Mouse (Mus musculus): ENCODE data around the gene Cct8. TPM values are rescaled to one million over a fixed set of nuclear protein-coding genes. Genes with fewer than 3 reads are reported as not detected.

Gene Cct8
- polyA plus RNA-seq, 1 experiment, result 133 TPM

DNA sequence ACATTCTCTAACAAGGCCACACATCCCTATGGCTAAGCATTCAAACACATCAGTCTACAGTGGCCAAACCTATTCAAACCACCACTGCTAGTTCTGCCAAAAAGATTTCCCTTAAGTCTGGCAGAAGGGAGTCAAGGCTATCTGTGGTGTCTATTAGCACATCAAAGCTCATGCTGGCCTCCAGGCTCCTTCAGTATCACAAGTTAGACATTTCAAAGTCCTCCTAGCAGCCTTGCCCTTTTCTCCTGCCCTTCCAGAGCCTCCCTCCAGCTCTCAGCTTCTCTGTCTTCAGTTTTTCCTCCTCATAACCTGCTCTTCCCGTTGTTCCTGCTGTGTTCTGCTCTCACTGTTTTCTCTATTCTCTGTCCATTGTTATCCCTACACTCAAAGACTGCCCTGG lies 51.6 kb downstream of the Cct8 start:
- Histone ChIP-seq H3K4me3 (no peak overlapping the region), H3K27me3 (ENCODE audit: control insufficient read depth, insufficient read depth, insufficient read length) (no peaks in the 10 kb centered on the region), H3K4me2 (ENCODE audit: low read depth) (no peak overlapping the region), H3K36me3 (ENCODE audit: control insufficient read depth, insufficient read depth) (no peaks in the 10 kb centered on the region), H3K79me2 (ENCODE audit: control insufficient read depth, insufficient read depth) (no peaks in the 10 kb centered on the region), H3ac (ENCODE audit: control insufficient read depth, insufficient read length) (no peak overlapping the region)
- TF ChIP-seq E2F4 (IDR thresholded peaks at IDR 0.05; ENCODE audit: insufficient read depth) (no peak), MYOD1 (IDR thresholded peaks at IDR 0.05; ENCODE audit: control insufficient read depth in 1 of 3, insufficient read length in 2 of 3, low read depth in 2 of 3) (no peak), MAX (IDR thresholded peaks at IDR 0.05; ENCODE audit: low read depth) (no peak), MYOG (IDR thresholded peaks at IDR 0.05; ENCODE audit: control insufficient read depth in 1 of 3, insufficient read depth in 1 of 3, insufficient read length in 2 of 3, low read depth in 2 of 3) (no peak), CEBPB (IDR thresholded peaks at IDR 0.05; ENCODE audit: insufficient read depth, poor library complexity, severe bottlenecking) (no peak), SRF (IDR thresholded peaks at IDR 0.05; ENCODE audit: control insufficient read depth, insufficient read length, low read depth) (no peak), REST (IDR thresholded peaks at IDR 0.05; ENCODE audit: insufficient read depth, insufficient read length) (no peak), TCF3 (IDR thresholded peaks at IDR 0.05; ENCODE audit: insufficient read length, low read depth) (no peak)

DNA sequence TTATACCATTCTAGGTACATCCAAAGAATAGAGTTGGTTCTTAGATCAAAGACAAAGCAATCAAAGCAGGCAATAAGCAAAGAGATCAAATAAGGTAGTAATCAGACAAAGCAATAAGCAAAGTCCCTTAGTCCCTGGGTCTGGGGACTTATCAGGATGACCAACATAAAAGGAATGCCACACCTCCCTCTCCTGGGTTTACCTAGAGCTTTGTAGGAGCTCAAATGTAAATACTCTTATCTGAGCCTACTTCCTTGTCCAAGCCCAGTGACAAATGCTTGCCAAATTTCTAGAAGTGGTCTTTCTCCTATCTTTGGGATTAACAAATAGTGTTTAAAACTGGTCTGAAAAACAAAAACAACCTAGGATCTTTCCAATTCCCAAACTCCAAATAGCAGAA lies 52.4 kb downstream of the Cct8 start:
- no peak overlapping the region for H3K4me3 ChIP-seq
- TF ChIP-seq TCF12 (IDR thresholded peaks at IDR 0.05; ENCODE audit: insufficient read depth, poor library complexity, severe bottlenecking) (no peak), POLR2AphosphoS2 (IDR thresholded peaks at IDR 0.05; ENCODE audit: insufficient read length, low read depth) (no peak), CEBPB (IDR thresholded peaks at IDR 0.05; ENCODE audit: insufficient read depth, poor library complexity, severe bottlenecking) (no peak), MYOG (IDR thresholded peaks at IDR 0.05; ENCODE audit: control insufficient read depth in 1 of 3, insufficient read depth in 1 of 3, insufficient read length in 2 of 3, low read depth in 2 of 3) (no peak), SRF (IDR thresholded peaks at IDR 0.05; ENCODE audit: control insufficient read depth, insufficient read length, low read depth) (no peak), MAX (IDR thresholded peaks at IDR 0.05; ENCODE audit: low read depth) (no peak), POLR2A (IDR thresholded peaks at IDR 0.05; ENCODE audit: insufficient read length, low read depth) (no peak), E2F4 (IDR thresholded peaks at IDR 0.05; ENCODE audit: insufficient read depth) (no peak), MYOD1 (IDR thresholded peaks at IDR 0.05; ENCODE audit: control insufficient read depth in 1 of 3, insufficient read length in 2 of 3, low read depth in 2 of 3) (no peak), USF1 (IDR thresholded peaks at IDR 0.05; ENCODE audit: low read depth) (no peak), REST (IDR thresholded peaks at IDR 0.05; ENCODE audit: insufficient read depth, insufficient read length) (no peak), TCF3 (IDR thresholded peaks at IDR 0.05; ENCODE audit: insufficient read length, low read depth) (no peak)

DNA sequence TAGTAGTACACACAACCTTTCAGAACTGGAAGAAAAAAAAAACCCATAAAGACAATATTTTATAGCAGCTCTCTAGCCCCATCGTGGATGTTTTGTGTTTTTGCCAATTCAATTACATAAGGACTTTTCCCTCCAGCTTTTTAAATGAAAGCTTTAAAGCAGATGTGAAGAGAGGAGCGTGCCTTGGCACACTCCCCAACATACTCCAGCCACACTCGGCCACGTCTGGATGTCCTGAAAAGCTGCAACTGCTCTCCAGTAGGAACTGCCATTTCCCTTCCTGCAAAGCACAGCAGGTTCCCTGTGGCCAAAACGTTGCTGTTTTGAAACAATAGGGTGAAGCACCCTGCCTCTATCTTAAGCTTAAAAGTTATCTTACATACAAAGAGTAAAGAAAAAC lies 53.4 kb downstream of the Cct8 start:
- no peaks in the 10 kb centered on the region for H3K27me3 ChIP-seq (ENCODE audit: control insufficient read depth, insufficient read depth, insufficient read length)
- TF ChIP-seq MYOG (IDR thresholded peaks at IDR 0.05; ENCODE audit: control insufficient read depth in 1 of 3, insufficient read depth in 1 of 3, insufficient read length in 2 of 3, low read depth in 2 of 3), result no peak
- no peak for TF ChIP-seq POLR2A (IDR thresholded peaks at IDR 0.05; ENCODE audit: insufficient read length, low read depth)
- TF ChIP-seq MAX (IDR thresholded peaks at IDR 0.05; ENCODE audit: low read depth), result no peak
- no peak for TF ChIP-seq E2F4 (IDR thresholded peaks at IDR 0.05; ENCODE audit: insufficient read depth)
- no peak for TF ChIP-seq TCF12 (IDR thresholded peaks at IDR 0.05; ENCODE audit: insufficient read depth, poor library complexity, severe bottlenecking)
- TF ChIP-seq POLR2AphosphoS2 (IDR thresholded peaks at IDR 0.05; ENCODE audit: insufficient read length, low read depth), result no peak
- no peak for TF ChIP-seq REST (IDR thresholded peaks at IDR 0.05; ENCODE audit: insufficient read depth, insufficient read length)
- TF ChIP-seq TCF3 (IDR thresholded peaks at IDR 0.05; ENCODE audit: insufficient read length, low read depth), result no peak
- TF ChIP-seq MYOD1 (IDR thresholded peaks at IDR 0.05; ENCODE audit: control insufficient read depth in 1 of 3, insufficient read length in 2 of 3, low read depth in 2 of 3), result no peak
- TF ChIP-seq SRF (IDR thresholded peaks at IDR 0.05; ENCODE audit: control insufficient read depth, insufficient read length, low read depth), result no peak
- TF ChIP-seq USF1 (IDR thresholded peaks at IDR 0.05; ENCODE audit: low read depth), result no peak
- no peaks in the 10 kb centered on the region for H3K79me2 ChIP-seq (ENCODE audit: control insufficient read depth, insufficient read depth)

More for the DNA sequence above, 52.4 kb downstream of the Cct8 start:
- H3K79me2 ChIP-seq (ENCODE audit: control insufficient read depth, insufficient read depth), result no peaks in the 10 kb centered on the region
- H3K27me3 ChIP-seq (ENCODE audit: control insufficient read depth, insufficient read depth, insufficient read length), result no peaks in the 10 kb centered on the region
- no peaks in the 10 kb centered on the region for H3K36me3 ChIP-seq (ENCODE audit: control insufficient read depth, insufficient read depth)
- H3K4me2 ChIP-seq (ENCODE audit: low read depth), result no peak overlapping the region
- H3ac ChIP-seq (ENCODE audit: control insufficient read depth, insufficient read length), result no peak overlapping the region

DNA sequence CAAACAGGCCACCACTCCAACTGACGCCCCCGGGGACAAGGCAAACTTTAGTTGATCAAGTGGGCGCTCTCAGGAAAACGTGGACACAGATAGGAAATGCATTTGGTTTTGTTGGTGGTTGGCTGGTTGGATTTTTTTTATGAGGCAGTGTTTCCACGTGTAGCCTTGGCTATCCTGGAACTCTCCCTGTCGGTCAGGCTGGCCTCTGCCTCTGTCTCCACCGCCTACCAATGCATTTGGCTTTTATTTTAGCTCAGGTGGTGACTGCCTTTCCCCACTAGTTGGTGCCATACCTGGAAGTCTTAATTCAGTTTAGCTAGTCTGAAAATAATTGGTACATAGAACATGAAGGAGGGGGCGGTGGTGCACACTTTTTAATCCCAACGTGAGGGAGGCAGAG lies 54.6 kb downstream of the Cct8 start:
- peak overlapping the region; percentile 65 for H3K4me3 ChIP-seq

More for the DNA sequence above, 53.4 kb downstream of the Cct8 start:
- H3K36me3 ChIP-seq (ENCODE audit: control insufficient read depth, insufficient read depth), result no peaks in the 10 kb centered on the region
- no peak overlapping the region for H3K4me3 ChIP-seq
- no peak overlapping the region for H3K4me2 ChIP-seq (ENCODE audit: low read depth)
- no peak overlapping the region for H3ac ChIP-seq (ENCODE audit: control insufficient read depth, insufficient read length)

DNA sequence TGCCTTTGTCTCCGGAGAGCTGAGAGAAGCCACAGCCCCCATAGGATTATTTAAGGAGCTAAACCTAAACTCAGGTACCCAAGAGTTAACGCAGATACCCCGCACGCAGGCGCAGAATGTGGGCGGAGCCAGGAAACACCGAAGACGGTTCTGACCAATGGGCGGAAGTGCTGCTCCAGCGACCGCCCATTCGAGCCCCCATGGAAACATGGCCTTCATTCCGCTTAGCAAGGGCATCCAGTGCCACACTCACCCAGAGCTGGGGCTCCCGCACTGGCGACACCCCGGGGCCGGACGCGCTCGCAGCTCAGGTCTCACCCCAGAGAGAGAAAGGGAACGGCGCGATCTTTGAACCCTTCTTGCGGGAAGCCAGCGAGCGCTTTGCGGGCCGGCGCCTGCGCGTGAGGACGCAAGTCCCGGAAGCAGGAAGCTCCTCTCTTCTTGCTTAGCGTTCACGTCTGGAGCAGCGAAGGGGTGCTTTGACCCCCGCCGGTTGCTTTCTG lies 55.4 kb downstream of the Cct8 start, which contains the start of gene Rwdd2b:
Gene Rwdd2b, minus strand, starts transcription at position 390 of the 503 bp plus-strand sequence.
- H3K27me3 ChIP-seq (ENCODE audit: control insufficient read depth, insufficient read depth, insufficient read length), result no peaks in the 10 kb centered on the region
- no peaks in the 10 kb centered on the region for H3K36me3 ChIP-seq (ENCODE audit: control insufficient read depth, insufficient read depth)
- no peaks in the 10 kb centered on the region for H3K79me2 ChIP-seq (ENCODE audit: control insufficient read depth, insufficient read depth)
- H3K4me3 ChIP-seq, result peak within 1 kb of the TSS; percentile 65
- H3ac ChIP-seq (ENCODE audit: control insufficient read depth, insufficient read length), result peak within 1 kb of the TSS; percentile 79
- TF ChIP-seq MYOD1 (IDR thresholded peaks at IDR 0.05; ENCODE audit: control insufficient read depth in 1 of 3, insufficient read length in 2 of 3, low read depth in 2 of 3) (no peak), REST (IDR thresholded peaks at IDR 0.05; ENCODE audit: insufficient read depth, insufficient read length) (no peak), POLR2A (IDR thresholded peaks at IDR 0.05; ENCODE audit: insufficient read length, low read depth) (peak; percentile 61), SRF (IDR thresholded peaks at IDR 0.05; ENCODE audit: control insufficient read depth, insufficient read length, low read depth) (no peak), TCF3 (IDR thresholded peaks at IDR 0.05; ENCODE audit: insufficient read length, low read depth) (no peak), TCF12 (IDR thresholded peaks at IDR 0.05; ENCODE audit: insufficient read depth, poor library complexity, severe bottlenecking) (no peak), POLR2AphosphoS2 (IDR thresholded peaks at IDR 0.05; ENCODE audit: insufficient read length, low read depth) (peak; percentile 70)
- H3K4me2 ChIP-seq (ENCODE audit: low read depth), result peak within 1 kb of the TSS; percentile 90

More for the DNA sequence above, 54.6 kb downstream of the Cct8 start:
- no peak for TF ChIP-seq TCF12 (IDR thresholded peaks at IDR 0.05; ENCODE audit: insufficient read depth, poor library complexity, severe bottlenecking)
- TF ChIP-seq CEBPB (IDR thresholded peaks at IDR 0.05; ENCODE audit: insufficient read depth, poor library complexity, severe bottlenecking), result no peak
- TF ChIP-seq E2F4 (IDR thresholded peaks at IDR 0.05; ENCODE audit: insufficient read depth), result no peak
- no peak for TF ChIP-seq MYOG (IDR thresholded peaks at IDR 0.05; ENCODE audit: control insufficient read depth in 1 of 3, insufficient read depth in 1 of 3, insufficient read length in 2 of 3, low read depth in 2 of 3)
- no peak for TF ChIP-seq REST (IDR thresholded peaks at IDR 0.05; ENCODE audit: insufficient read depth, insufficient read length)
- Histone ChIP-seq H3K27me3 (ENCODE audit: control insufficient read depth, insufficient read depth, insufficient read length) (no peaks in the 10 kb centered on the region), H3K79me2 (ENCODE audit: control insufficient read depth, insufficient read depth) (no peaks in the 10 kb centered on the region), H3ac (ENCODE audit: control insufficient read depth, insufficient read length) (no peak overlapping the region), H3K36me3 (ENCODE audit: control insufficient read depth, insufficient read depth) (no peaks in the 10 kb centered on the region), H3K4me2 (ENCODE audit: low read depth) (peak overlapping the region; percentile 88)
